Mouse (Mus musculus) E14TG2a.4 (cell line): ENCODE results near the gene Ccdc93.

Source experiments
- CTCF ChIP-seq: conservative IDR thresholded peaks from 2 replicates; pipeline ENCODE4 v1.5.1; 2014; ENCODE audit warnings: low read length
- NANOG ChIP-seq: IDR thresholded peaks from 2 replicates; pipeline ENCODE4 v1.6.1; 2014; ENCODE audit warnings: borderline replicate concordance, low read length, mixed read lengths
- POU5F1 ChIP-seq: IDR thresholded peaks from 2 replicates; pipeline ENCODE4 v1.6.1; 2014; ENCODE audit warnings: low read length, borderline replicate concordance

GRCm38 (mm10) chr1:121461895-121462294 lies 31.0 kb downstream of the Ccdc93 start:
- TF ChIP-seq CTCF (no peak), POU5F1 (no peak), NANOG (no peak)
